ENCODE assay signal across 11 mouse cellular contexts in genomic region chr2:144245464-144245863, GRCm38 (mm10). TPM values are rescaled to one million over a fixed set of nuclear protein-coding genes. Genes with fewer than 3 reads are reported as not detected.
A peak's percentile ranks its signal among the peaks of the same experiment; 100 is the strongest.
DNase-seq lines count a peak whose midpoint lies in the region; ATAC-seq and TF ChIP-seq lines count a peak whose summit lies in the region.
"Had no signal": no experiment of that assay in that cellular context is flagged by ENCODE, and none has a peak within 500 bp of the region (broad histone marks: within the 10 kb centered on the region; RNA-seq: fewer than 3 reads in every experiment).

No protein-coding gene starts in this region.

- no peak overlapping the region for H3K9ac ChIP-seq in kidney, embryonic 16.5 days (replicated peaks; ENCODE audit: low read length)
- H3K9ac ChIP-seq: neural tube, embryonic 12.5 days had no signal

- 38% methylated on average over 7 of the region's 7 CpGs for WGBS in kidney, embryonic 16.5 days

- H3K4me1 ChIP-seq in kidney, embryonic 16.5 days (ENCODE audit: insufficient read depth, low read length) = 0 out of 2 replicates have a peak, but pooled peaks cover 5% of the 10 kb centered on the region
- peaks cover 51% of the 10 kb centered on the region for H3K4me1 ChIP-seq in bone marrow macrophage, adult 2 months (ENCODE audit: control insufficient read depth, insufficient read depth, low read length)
- peaks cover 59% of the 10 kb centered on the region for H3K4me1 ChIP-seq in megakaryocyte, embryonic 14.5 days

- no peak overlapping the region for H3K4me3 ChIP-seq in kidney, embryonic 16.5 days (ENCODE audit: low read length)
- peak overlapping the region; percentile 18; the same call in 1 of the 2 replicates for H3K4me3 ChIP-seq in bone marrow macrophage, adult 2 months (ENCODE audit: insufficient read depth, low read length)
- peak overlapping the region; percentile 35 for H3K4me3 ChIP-seq in megakaryocyte, embryonic 14.5 days (replicated peaks)
- H3K4me3 ChIP-seq: neural tube, embryonic 12.5 days had no signal

- no peak overlapping the region for H3K4me2 ChIP-seq in kidney, embryonic 16.5 days (replicated peaks; ENCODE audit: low read depth, low read length)
- H3K4me2 ChIP-seq: neural tube, embryonic 12.5 days had no signal

- H3K36me3 ChIP-seq in kidney, embryonic 16.5 days (ENCODE audit: insufficient read depth, low read length) = peaks cover 13% of the 10 kb centered on the region
- H3K36me3 ChIP-seq in megakaryocyte, embryonic 14.5 days (replicated peaks; ENCODE audit: low read length) = peaks cover 23% of the 10 kb centered on the region

- no peak for DNase-seq in kidney, postnatal 10 days
- no peak for DNase-seq in Muller cell, postnatal 12 days (ENCODE audit: inconsistent ontology term)
- DNase-seq in adrenal gland, postnatal 14 days = no peak
- no peak for DNase-seq in yolk sac, embryonic 10.5 days (ENCODE audit: low spot score)
- DNase-seq: cerebellum, adult 2 months; thymus, postnatal 36 days had no signal

- H3K9me3 ChIP-seq in kidney, embryonic 16.5 days (ENCODE audit: low read length) = no peaks in the 10 kb centered on the region
- no peaks in the 10 kb centered on the region for H3K9me3 ChIP-seq in megakaryocyte, embryonic 14.5 days
- H3K9me3 ChIP-seq: neural tube, embryonic 12.5 days had no signal

- peak; percentile 50; the same call in 1 of the 2 replicates for ATAC-seq in kidney, embryonic 16.5 days (ENCODE audit: low FRiP score, low TSS enrichment)
- ATAC-seq in granulocyte monocyte progenitor cell, adult 5-6 weeks (replicated peaks; ENCODE audit: poor library complexity, severe bottlenecking) = peak; percentile 77

- H3K27me3 ChIP-seq in kidney, embryonic 16.5 days (ENCODE audit: insufficient read depth, low read length) = no peaks in the 10 kb centered on the region
- H3K27me3 ChIP-seq in megakaryocyte, embryonic 14.5 days (replicated peaks) = no peaks in the 10 kb centered on the region
- H3K27me3 ChIP-seq: neural tube, embryonic 12.5 days had no signal

- TF ChIP-seq POLR2A in bone marrow macrophage, adult 2 months (IDR thresholded peaks at IDR 0.05; ENCODE audit: borderline replicate concordance, low read depth, low read length) = no peak

- TF ChIP-seq CTCF in bone marrow macrophage, adult 2 months (IDR thresholded peaks at IDR 0.05; ENCODE audit: low read depth, low read length) = no peak

- H3K27ac ChIP-seq in kidney, embryonic 16.5 days (ENCODE audit: low read length) = no peak overlapping the region
- H3K27ac ChIP-seq in bone marrow macrophage, adult 2 months (ENCODE audit: insufficient read depth, low read depth, low read length) = peak overlapping the region; percentile 92
- H3K27ac ChIP-seq: neural tube, embryonic 12.5 days had no signal

RNA-seq across cellular contexts. Expression of gene Mgme1, which starts 25.0 kb away (rescaled TPM):
- polyA plus RNA-seq in kidney, embryonic 16.5 days (2015; fragmentation: Nextera tagmentation; extraction: Ambion mirVana) = 28.7 and 29.8 TPM in 2 replicates
- 12.2 and 13.2 TPM in 2 replicates for polyA plus RNA-seq in bone marrow macrophage, adult 2 months (2012; ENCODE audit: insufficient read depth, insufficient read length, missing spikeins)
- total RNA-seq in granulocyte monocyte progenitor cell, adult 5-6 weeks (2014; fragmentation: Nextera tagmentation) = 19.6 and 23.4 TPM in 2 replicates
- 25.4 and 29.9 TPM in 2 replicates for total RNA-seq in granulocyte monocyte progenitor cell, adult 5-6 weeks (2017)
- polyA plus RNA-seq in megakaryocyte, embryonic 14.5 days (2012; ENCODE audit: insufficient read depth, low replicate concordance) = 1.2 TPM in 1 of 2 replicates, not detected in the other
- total RNA-seq in adrenal gland, postnatal 14 days (2021) = 14.6 and 16.3 TPM in 2 replicates

RNA-seq across cellular contexts. Expression of gene Snx5, which starts 25.2 kb away (rescaled TPM):
- 118 and 122 TPM in 2 replicates for polyA plus RNA-seq in kidney, embryonic 16.5 days (2015; fragmentation: Nextera tagmentation; extraction: Ambion mirVana)
- polyA plus RNA-seq in bone marrow macrophage, adult 2 months (2012; ENCODE audit: insufficient read depth, insufficient read length, missing spikeins) = 867 and 1,049 TPM in 2 replicates
- 226 and 255 TPM in 2 replicates for total RNA-seq in granulocyte monocyte progenitor cell, adult 5-6 weeks (2014; fragmentation: Nextera tagmentation)
- 248 and 283 TPM in 2 replicates for total RNA-seq in granulocyte monocyte progenitor cell, adult 5-6 weeks (2017)
- polyA plus RNA-seq in megakaryocyte, embryonic 14.5 days (2012; ENCODE audit: insufficient read depth, low replicate concordance) = 2.7 and 34.2 TPM in 2 replicates
- total RNA-seq in adrenal gland, postnatal 14 days (2021) = 96.5 and 114 TPM in 2 replicates
